In the genomic region with DNA sequence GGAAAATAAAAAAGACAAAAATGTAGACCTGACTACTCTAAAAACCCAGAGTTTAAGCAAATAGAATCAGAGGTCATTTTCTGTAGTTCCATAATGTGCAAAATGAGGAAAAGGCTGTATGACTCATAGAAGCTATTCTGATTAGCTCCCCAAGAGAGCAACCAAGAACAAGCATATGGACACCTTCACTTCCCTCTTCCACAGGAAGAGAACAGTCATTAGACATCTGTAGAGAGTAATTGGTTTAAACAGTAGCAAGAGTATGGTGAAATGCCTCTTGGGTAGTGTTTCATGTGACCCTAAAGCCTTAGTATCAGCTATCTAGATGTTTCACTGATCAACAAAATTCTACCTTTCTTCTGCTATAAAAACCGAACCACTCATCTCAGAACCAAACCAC, we compare ENCODE assay signal across 25 mouse cellular contexts.
"Had no signal": no experiment of that assay in that cellular context is flagged by ENCODE, and none has a peak within 500 bp of the region (broad histone marks: within the 10 kb centered on the region; RNA-seq: fewer than 3 reads in every experiment).

No protein-coding gene starts in this region.

- H3K9ac ChIP-seq: kidney, embryonic 15.5 days; limb, embryonic 12.5 days; limb, embryonic 15.5 days; liver, embryonic 14.5 days; lung, embryonic 15.5 days; midbrain, embryonic 13.5 days; neural tube, embryonic 13.5 days; stomach, embryonic 15.5 days had no signal

- ATAC-seq: midbrain, embryonic 13.5 days; midbrain, embryonic 16.5 days had no signal

- H3K27ac ChIP-seq: kidney, embryonic 15.5 days; left cerebral cortex, adult 2 months; limb, embryonic 12.5 days; limb, embryonic 15.5 days; liver, embryonic 14.5 days; lung, embryonic 15.5 days; midbrain, embryonic 10.5 days; midbrain, embryonic 13.5 days; neural tube, embryonic 13.5 days; stomach, embryonic 15.5 days had no signal

- H3K4me1 ChIP-seq: limb, embryonic 15.5 days; stomach, embryonic 15.5 days had no signal

- H3K27me3 ChIP-seq: kidney, embryonic 15.5 days; limb, embryonic 12.5 days; limb, embryonic 15.5 days; lung, embryonic 15.5 days; megakaryocyte, embryonic 14.5 days; midbrain, embryonic 13.5 days; neural tube, embryonic 13.5 days; stomach, embryonic 15.5 days had no signal

- H3K4me2 ChIP-seq: kidney, embryonic 15.5 days; limb, embryonic 12.5 days; limb, embryonic 15.5 days; lung, embryonic 15.5 days; midbrain, embryonic 13.5 days; neural tube, embryonic 13.5 days; stomach, embryonic 15.5 days had no signal

- H3K9me3 ChIP-seq: kidney, embryonic 15.5 days; limb, embryonic 12.5 days; limb, embryonic 15.5 days; lung, embryonic 15.5 days; megakaryocyte, embryonic 14.5 days; midbrain, embryonic 10.5 days; neural tube, embryonic 13.5 days; stomach, embryonic 15.5 days had no signal

- H3K4me3 ChIP-seq: kidney, embryonic 15.5 days; left cerebral cortex, adult 2 months; limb, embryonic 12.5 days; limb, embryonic 15.5 days; lung, embryonic 15.5 days; megakaryocyte, embryonic 14.5 days; midbrain, embryonic 10.5 days; midbrain, embryonic 13.5 days; myocyte; neural tube, embryonic 13.5 days; stomach, embryonic 15.5 days had no signal

- DNase-seq: kidney, adult 11 months; kidney, adult 8-10 months; kidney, postnatal 10 days; kidney, postnatal 36 days; layer of hippocampus, postnatal 36 days; lung, adult 18-20 months; lung, postnatal 10 days; lung, postnatal 36 days; right cerebral cortex, adult 18-20 months; right cerebral cortex, postnatal 25 days; spleen, adult 18-20 months; thymus, postnatal 25 days had no signal
